Mouse (Mus musculus) cerebellum, postnatal 14 days (tissue): ENCODE measurements at regions not wholly inside any gene's neighbourhood (a gene's known extent, or its start where the extent isn't known, plus 50 kb on each side); places are given as distances from the start of the nearest gene placed in this dataset.

Source experiments
- DNase-seq, 2 experiments: peaks; one replicate each; pipeline ENCODE4 v3.0.0; 2021; ENCODE audit warnings: mixed read lengths in 2 of 2

- no peak for DNase-seq
These were observed 284.3 kb downstream of the Efnb2 start for GRCm38 (mm10) chr8:8376791-8377190.

DNA sequence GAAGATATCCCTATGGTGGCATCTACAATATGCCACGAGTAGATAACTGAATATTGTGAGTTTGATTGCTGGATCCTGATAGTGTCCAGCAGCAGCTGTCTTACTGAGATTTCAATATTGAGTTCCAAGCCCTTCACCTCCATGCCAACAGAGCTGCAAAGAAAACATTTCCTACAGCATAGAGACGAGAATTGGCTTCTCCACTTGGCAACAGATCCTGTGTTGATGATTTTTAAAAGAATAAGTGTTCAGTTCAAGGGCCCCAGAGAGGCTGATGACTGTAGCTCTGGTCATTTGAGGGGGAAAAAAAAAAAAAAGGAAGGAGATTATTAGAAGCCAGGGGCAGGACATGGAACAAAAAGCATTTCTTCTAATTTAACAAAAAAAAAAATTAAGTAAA is 284.7 kb downstream of the Efnb2 start:
- DNase-seq, result peak in 1 of 2 experiments; percentile 9

DNA sequence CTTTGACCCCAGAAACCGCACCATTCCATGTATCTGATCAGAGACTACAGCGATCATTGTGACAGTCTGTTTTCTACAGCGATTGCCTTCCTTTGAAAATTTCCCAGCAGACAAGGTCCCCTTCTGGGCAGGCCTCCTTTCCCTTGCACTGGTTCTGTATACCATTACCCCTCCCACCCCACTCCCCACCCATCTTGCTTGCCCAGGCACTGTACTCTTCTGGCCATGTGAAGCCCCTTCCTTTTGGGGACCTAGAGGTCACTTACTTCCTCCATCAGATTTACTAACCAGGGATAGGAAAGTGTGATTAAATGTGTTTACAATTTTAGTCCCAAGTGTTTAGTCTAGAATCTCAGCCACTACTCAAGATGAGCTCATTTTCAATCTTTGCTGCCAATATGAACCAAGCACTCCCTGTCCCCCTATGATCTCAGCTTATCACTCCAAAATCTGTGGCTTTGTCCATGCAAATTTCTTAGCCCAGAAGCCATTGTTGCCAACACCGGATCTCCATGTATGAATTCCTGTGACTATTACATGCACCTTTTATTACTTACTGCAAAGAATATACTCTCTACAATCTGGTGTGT is 293.7 kb downstream of the Efnb2 start:
- DNase-seq, result no peak

- no peak for DNase-seq
These were observed 299.0 kb downstream of the Efnb2 start for GRCm38 (mm10) chr8:8361941-8362537.

- no peak for DNase-seq
These were observed 300.5 kb downstream of the Efnb2 start for GRCm38 (mm10) chr8:8360586-8360985.

DNA sequence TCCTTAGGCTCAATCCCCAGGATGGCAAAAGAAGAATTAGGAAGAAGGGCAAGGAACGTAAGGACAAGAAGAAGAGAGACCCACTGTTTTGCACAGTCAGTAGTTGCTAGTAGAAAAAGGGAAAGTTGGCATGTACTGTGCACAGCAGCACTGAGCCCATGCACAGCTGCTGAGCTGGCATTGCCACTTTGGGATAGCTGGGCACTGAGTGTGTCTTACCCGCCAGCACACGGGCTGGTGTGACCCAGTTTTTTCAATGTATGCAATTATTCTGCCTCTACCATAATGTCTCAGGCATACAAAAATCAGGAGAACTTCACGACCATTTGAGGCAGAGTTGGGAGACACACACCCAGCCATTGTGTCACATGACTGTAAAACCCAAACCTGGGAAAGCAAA is 306.1 kb downstream of the Efnb2 start:
- no peak for DNase-seq

GRCm38 (mm10) chr8:8344661-8345060 is 316.4 kb downstream of the Efnb2 start:
- no peak for DNase-seq

DNA sequence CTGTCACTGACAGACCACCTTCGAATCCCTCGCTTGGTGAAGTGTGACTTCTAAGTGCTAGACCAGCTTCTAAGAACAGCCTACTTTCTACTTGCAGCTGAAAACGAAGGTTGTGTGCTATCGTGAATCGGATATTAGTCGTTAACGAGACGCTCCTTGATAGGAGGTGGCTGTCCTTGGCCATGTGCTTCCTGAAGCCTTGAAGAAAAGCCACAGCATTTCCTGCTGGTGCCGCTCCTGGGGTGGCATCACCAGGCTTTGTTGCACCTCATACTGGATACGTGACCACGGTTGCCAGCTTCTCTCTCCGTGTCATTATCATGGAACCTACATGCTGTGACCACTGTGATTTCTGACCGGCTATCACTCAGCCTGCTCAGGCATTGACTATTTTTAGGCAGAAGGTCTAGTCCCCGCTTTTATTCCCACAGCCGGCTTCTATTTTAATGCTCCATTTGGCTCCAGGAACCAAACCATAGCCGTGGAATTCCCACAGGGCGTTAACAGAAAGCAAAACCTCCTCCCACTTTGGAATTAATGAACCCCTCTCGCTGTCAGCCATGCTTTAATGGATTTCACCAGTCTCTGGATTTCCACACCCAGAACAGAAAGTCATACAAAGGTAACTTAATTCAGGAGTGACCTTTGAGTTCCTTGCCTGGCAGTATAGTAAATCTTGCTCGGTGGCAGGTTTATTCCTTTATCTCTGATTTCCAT is 325.6 kb downstream of the Efnb2 start:
- DNase-seq, result no peak

DNA sequence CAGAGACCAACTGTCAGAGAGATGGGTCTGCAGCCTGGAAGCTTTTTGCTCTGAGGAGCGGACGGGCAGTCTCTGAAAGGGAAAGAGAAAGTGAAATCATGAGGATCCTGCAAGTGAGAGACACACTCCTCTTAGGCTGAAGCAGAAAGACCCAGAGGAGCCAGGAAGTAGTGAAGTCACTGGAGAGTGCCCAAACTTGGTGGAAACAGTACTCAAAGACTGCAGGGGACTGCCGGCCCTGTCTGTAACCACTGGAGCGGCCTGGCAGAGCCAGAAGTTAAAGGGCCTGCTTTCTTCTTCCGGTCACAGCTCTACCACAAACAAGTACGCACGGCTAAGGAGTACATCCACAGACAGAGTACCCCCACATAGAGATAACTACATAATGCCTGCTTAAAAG is 326.5 kb downstream of the Efnb2 start:
- no peak for DNase-seq

GRCm38 (mm10) chr8:8331249-8331648 is 329.8 kb downstream of the Efnb2 start:
- DNase-seq, result no peak

- no peak for DNase-seq
These were observed 332.9 kb downstream of the Efnb2 start for GRCm38 (mm10) chr8:8328010-8328666.

- no peak for DNase-seq
These were observed 334.8 kb downstream of the Efnb2 start for GRCm38 (mm10) chr8:8326066-8326834.

DNA sequence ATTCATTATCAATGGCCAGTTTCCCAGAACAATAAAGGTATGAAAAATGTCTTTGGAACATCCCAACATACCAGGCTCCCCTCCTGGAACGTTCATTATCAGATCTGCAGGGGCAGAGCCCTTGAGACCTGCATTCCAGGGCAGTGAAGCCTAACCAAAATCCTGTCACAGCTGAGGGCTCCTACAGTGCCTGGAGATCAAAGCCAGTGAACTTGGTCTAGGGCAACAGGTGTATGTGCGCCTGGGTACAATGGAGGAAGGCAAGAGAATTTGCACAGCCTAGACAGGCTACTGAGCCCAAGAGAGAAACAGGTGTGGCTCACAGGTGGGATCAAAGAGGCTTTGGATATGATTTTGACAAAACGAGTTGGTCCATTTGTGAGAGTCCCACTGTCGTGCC is 335.6 kb downstream of the Efnb2 start:
- no peak for DNase-seq

DNA sequence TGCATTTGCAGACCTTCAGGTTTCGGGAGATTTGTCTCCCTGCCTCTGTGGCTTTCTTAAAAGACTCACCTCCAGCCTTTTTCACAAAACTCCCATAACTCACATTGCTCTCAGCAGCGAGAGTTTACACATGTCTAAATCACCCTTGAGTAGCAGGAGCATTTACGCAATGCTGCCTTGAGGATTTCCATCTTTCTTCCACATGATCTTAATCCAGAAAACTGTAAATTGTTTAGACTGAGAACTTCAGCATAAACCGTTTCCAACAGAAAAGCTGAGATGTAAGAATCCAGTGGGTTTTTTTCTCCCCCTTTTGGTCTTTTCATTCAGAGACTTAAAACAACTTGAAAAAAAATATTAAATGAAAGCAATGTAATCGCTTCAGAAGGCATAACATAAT is 336.5 kb downstream of the Efnb2 start:
- DNase-seq, result no peak

DNA sequence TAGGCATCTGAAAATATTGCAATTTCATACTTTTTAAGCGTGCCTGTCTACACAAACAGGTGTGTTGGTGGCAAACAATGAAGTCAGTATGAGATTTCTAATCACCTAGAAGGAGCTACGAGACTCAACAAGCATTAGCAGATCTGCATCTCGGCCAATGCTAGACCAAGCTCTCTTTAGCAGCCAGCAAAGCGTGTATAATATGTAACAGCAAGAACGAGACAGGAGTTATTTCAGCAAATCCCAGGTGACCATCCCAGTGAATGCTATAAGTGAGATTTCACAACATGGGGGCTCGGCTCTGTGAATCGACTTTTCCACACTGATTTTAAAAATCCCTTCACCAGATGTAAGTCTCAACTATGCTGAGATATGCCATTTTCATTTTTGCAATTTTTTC is 352.8 kb downstream of the Efnb2 start:
- no peak for DNase-seq

GRCm38 (mm10) chr8:8307487-8307886 is 353.6 kb downstream of the Efnb2 start:
- no peak for DNase-seq

DNA sequence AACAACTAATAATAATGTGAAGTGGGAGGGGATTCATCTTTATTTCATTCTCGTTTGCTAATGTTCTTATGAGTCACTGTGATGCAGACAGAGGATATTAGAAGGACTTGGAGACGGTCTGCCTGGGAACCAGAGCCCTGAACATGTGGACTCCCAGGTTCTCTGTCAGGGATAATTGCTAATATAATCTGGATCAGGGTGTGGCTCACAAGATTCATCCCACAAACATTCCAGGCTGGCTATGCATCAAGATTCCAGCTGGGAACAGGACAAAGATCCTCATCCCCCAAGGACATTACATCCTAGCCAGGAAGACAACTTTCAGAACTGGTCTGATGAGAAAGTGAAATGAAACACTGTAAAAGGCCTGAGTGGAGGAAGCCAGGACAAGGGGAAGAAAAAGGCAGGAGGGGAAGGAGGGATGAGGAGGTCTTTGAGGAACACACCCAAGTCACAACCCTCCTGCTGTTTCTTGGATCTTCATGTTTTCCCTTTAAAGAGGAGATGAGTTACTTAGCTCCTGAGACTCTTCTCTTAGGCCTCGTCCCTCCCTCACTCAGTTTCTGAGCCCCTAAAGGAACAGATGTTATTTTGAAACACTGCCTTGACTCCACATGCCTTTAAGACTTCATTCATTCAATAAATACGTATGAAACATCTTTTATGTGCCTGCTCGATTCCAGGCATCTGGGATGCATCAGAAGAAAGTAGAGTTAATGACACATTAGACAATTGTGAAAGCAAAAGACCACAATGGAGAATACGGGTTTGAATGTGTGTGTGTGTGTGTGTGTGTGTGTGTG is 360.9 kb downstream of the Efnb2 start:
- no peak for DNase-seq

GRCm38 (mm10) chr8:8292577-8293247 is 368.3 kb downstream of the Efnb2 start:
- no peak for DNase-seq

DNA sequence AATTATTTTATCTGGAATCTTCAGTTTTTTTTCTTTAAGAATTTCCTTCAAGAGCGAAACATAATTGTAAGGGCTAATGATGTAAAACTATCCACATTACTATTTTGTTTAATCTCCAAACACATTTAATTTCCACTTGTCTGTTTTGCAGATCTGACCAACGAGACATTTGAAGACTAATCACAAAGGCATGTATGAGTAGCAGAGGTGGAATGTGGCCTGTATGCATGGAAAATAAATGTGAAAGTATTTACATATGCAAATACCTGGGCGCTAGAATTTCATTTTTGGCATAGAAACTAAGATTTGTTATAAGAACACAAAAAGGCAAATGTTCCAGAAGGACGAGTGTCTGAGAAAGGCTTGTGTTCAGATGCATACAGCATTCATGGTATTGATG is 375.2 kb downstream of the Efnb2 start:
- no peak for DNase-seq

- DNase-seq, result peak; percentile 7 to 11
These were observed 386.1 kb downstream of the Efnb2 start for GRCm38 (mm10) chr8:8274987-8275386.

- peak; percentile 58 to 67 for DNase-seq
These were observed 386.8 kb downstream of the Efnb2 start for GRCm38 (mm10) chr8:8274211-8274641.

DNA sequence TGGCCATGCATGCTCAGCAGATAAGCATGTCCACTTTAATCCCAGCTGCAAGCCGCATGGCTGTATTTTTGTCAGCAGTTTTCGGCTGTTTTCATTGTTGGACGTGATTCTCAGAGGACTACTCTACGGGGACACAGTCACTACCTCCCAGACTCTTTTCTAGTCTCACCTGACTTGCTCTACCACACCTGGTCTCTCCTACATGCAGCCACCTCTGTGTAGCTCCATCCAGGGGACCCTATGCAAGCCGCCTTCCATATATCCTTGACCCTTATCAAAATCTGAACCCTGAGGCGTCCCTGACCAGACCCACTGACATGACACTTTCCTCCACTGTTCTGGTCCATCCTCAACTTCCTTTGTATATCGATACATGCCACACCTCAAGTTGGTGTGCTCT is 402.2 kb downstream of the Efnb2 start:
- no peak for DNase-seq
